9 mouse cellular contexts compared by ENCODE assay signal in the genomic region with DNA sequence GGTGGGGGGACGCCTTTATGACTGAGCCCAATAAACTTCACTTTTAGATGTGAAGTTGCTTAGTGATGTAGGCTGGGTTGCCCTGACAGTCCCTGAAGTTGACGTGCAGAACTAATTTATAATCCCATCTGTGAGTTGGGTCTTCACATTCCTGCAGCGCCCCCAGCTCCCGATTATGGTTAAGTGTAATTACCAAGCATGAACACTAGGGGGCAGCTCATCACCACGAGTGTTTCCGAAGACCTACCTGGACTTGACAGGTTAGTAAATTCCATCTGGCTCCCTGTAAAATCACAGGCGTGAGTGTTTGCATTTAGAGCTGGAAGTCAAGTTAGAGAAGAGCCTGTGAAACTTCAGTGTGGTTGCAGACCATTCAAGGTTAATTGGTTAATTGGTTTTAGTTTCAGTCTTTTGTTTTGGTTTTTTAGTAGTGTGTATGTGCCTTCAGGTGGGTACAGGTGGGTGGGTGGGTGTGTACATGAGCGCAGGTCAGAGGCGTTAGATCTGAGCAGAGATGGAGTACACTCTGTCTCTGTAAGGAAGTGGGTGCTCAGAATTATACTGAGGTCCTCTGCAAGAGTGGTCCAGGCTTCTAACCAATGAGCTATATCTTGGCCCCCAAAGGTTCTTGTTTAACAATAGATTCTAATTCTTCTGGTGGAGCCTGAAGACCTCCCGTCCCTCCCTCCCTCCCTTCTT. TPM values are rescaled to one million over a fixed set of nuclear protein-coding genes. Genes with fewer than 3 reads are reported as not detected.
DNase-seq lines count a peak whose midpoint lies in the region; ATAC-seq lines count a peak whose summit lies in the region.
"Had no signal": no experiment of that assay in that cellular context is flagged by ENCODE, and none has a peak within 500 bp of the region (broad histone marks: within the 10 kb centered on the region; RNA-seq: fewer than 3 reads in every experiment).

No protein-coding gene starts in this region.

- H3K27me3 ChIP-seq in forebrain, embryonic 14.5 days (replicated peaks; ENCODE audit: control insufficient read depth, insufficient read depth, low read length): no peaks in the 10 kb centered on the region
- 0 out of 2 replicates have a peak, but pooled peaks cover 3% of the 10 kb centered on the region for H3K27me3 ChIP-seq in midbrain, embryonic 12.5 days

- no peak overlapping the region for H3K27ac ChIP-seq in forebrain, embryonic 14.5 days (ENCODE audit: low read depth, low read length)
- no peak overlapping the region for H3K27ac ChIP-seq in midbrain, embryonic 12.5 days (replicated peaks)

- H3K4me3 ChIP-seq in forebrain, embryonic 14.5 days (ENCODE audit: low read depth, low read length): no peak overlapping the region
- no peak overlapping the region for H3K4me3 ChIP-seq in midbrain, embryonic 12.5 days

- 17% methylated on average over 10 of the region's 10 CpGs for WGBS in forebrain, embryonic 14.5 days
- WGBS in midbrain, embryonic 12.5 days: 17% methylated on average over 10 of the region's 10 CpGs

- peak; percentile 26 for DNase-seq in cerebellum, adult 11 months
- DNase-seq in A20 (ENCODE audit: low read depth, low spot score): peak; percentile 71
- DNase-seq in c-Kit-positive CD71-negative TER-119-negative erythroid progenitor cells, embryonic 14.5 days (ENCODE audit: low read depth): peak; percentile 49
- DNase-seq in forebrain, embryonic 14.5 days (ENCODE audit: low spot score): peak; percentile 76
- peak; percentile 58 to 77 for DNase-seq in layer of hippocampus, postnatal 14 days (ENCODE audit: low spot score in 2 of 2)
- DNase-seq in thymus, adult 18-20 months: peak; percentile 14 to 36

- no peak overlapping the region for H3K9ac ChIP-seq in forebrain, embryonic 14.5 days (ENCODE audit: low read length)
- no peak overlapping the region for H3K9ac ChIP-seq in midbrain, embryonic 12.5 days (replicated peaks)

- H3K36me3 ChIP-seq in forebrain, embryonic 14.5 days (ENCODE audit: control insufficient read depth, insufficient read depth, low read length): no peaks in the 10 kb centered on the region
- H3K36me3 ChIP-seq in midbrain, embryonic 12.5 days: no peaks in the 10 kb centered on the region

- H3K4me2 ChIP-seq in forebrain, embryonic 14.5 days (ENCODE audit: low read length): no peak overlapping the region
- no peak overlapping the region for H3K4me2 ChIP-seq in midbrain, embryonic 12.5 days (replicated peaks)

- ATAC-seq in cerebellum, adult (ENCODE audit: insufficient number of reproducible peaks, low FRiP score, low TSS enrichment): no peak
- peak; percentile 22 for ATAC-seq in forebrain, embryonic 14.5 days
- ATAC-seq in midbrain, embryonic 12.5 days (ENCODE audit: low FRiP score, low read depth): peak; percentile 55; the same call in 1 of the 2 replicates

- no peaks in the 10 kb centered on the region for H3K9me3 ChIP-seq in forebrain, embryonic 14.5 days (replicated peaks; ENCODE audit: control insufficient read depth, low read length)
- H3K9me3 ChIP-seq in midbrain, embryonic 12.5 days: no peaks in the 10 kb centered on the region

- H3K4me1 ChIP-seq in forebrain, embryonic 14.5 days (ENCODE audit: control insufficient read depth, insufficient read depth, low read length): no peaks in the 10 kb centered on the region
- H3K4me1 ChIP-seq in midbrain, embryonic 12.5 days: no peaks in the 10 kb centered on the region

RNA-seq across cellular contexts. Expression of a gene that starts 15.0 kb away (rescaled TPM):
- polyA plus RNA-seq in forebrain, embryonic 14.5 days (2014; fragmentation: Nextera tagmentation; extraction: Ambion mirVana): 29.6 and 36.1 TPM in 2 replicates
- total RNA-seq in layer of hippocampus, postnatal 14 days (2021): 100 to 1,000 TPM; 137 to 139 TPM
- 39.1 and 40.2 TPM in 2 replicates for polyA plus RNA-seq in midbrain, embryonic 12.5 days (2016; fragmentation: Nextera tagmentation; extraction: Ambion mirVana)

RNA-seq across cellular contexts. Expression of a gene that starts 45.8 kb away (rescaled TPM):
- not detected in 2 replicates for polyA plus RNA-seq in forebrain, embryonic 14.5 days (2014; fragmentation: Nextera tagmentation; extraction: Ambion mirVana)
- not detected for total RNA-seq in layer of hippocampus, postnatal 14 days (2021)
- not detected in 2 replicates for polyA plus RNA-seq in midbrain, embryonic 12.5 days (2016; fragmentation: Nextera tagmentation; extraction: Ambion mirVana)
- total RNA-seq: ES-E14 had no signal

Comparison
In these comparisons a context has a peak if more than half of its experiments do, and no peak if none do; other contexts are left out.
1. DNase-seq: peak in every context shown above with its lines; median percentile 76 in forebrain, embryonic 14.5 days; 71 in A20; 68 in layer of hippocampus, postnatal 14 days; 49 in c-Kit-positive CD71-negative TER-119-negative erythroid progenitor cells, embryonic 14.5 days; 26 in cerebellum, adult 11 months; 25 in thymus, adult 18-20 months.